Mouse (Mus musculus) cerebellum, adult 8-10 months (tissue): ENCODE measurements around the gene Polr2e.

ENCODE experiments used
- DNase-seq: peaks from one replicate; pipeline ENCODE4 v3.0.0; 2022

The Polr2e gene

DNA sequence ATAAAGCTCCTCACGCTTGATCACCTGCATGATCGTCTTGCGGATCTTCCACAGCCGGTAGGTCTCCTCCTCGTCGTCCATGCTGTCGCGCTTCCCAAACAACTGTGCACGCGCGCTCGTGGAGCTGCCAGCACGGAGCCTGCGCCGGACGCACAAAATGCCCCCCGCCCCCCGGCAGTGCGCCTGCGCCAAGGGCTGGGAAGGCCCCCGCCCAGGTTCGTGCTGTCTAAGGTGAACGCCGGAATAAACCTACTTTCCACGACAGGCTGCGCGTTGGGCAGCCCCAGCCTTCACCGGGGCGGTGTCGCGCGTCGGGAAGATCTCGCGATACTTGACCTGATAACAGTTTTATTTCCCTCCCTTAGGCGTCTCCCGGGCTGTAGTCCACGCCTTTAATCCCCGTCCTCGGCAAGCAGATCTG lies at the start of gene Polr2e:
TSS of gene Polr2e (minus strand) at position 237 of the 421 bp plus-strand sequence.
- peak; percentile 95 for DNase-seq

DNA sequence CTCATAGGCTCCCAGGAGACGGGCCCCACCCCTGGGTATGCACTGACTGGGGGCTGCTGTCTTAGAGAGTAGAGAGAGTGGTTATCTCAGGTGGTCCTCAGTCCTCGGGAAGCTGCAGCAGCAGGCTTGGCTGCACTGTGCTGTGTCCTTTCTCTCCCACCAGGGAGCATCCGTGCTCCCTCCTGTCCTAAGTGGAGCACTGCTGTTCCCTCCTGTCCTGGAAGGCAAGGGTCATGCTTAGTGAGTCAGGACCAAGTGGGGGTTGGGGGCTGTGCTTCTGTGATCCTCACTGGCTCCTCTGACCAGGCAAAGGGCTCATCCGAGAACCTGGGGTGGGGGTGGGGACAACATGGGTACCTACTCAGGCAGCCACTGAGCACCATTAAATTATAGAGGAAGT lies 49.6 kb upstream of the Polr2e start:
- DNase-seq: no peak

DNA sequence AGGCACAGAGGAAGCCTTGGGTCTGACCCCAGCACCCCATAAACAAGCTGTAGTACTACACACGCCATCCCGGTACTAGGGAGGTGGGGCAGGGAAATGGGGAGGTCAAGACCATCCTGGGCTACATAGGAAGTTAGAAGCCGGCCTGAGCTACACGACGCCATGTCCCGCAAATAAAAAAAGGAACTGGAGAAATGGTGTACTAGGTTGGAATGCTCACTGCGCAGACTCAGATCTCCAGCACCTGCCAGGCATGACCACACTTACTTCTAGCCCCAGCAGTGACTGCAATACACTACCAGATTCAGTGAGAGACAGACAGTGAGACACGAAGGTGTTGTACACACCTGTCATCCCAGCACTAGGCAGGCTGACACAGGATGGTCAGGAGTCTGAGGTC lies 47.9 kb upstream of the Polr2e start:
- DNase-seq: no peak

DNA sequence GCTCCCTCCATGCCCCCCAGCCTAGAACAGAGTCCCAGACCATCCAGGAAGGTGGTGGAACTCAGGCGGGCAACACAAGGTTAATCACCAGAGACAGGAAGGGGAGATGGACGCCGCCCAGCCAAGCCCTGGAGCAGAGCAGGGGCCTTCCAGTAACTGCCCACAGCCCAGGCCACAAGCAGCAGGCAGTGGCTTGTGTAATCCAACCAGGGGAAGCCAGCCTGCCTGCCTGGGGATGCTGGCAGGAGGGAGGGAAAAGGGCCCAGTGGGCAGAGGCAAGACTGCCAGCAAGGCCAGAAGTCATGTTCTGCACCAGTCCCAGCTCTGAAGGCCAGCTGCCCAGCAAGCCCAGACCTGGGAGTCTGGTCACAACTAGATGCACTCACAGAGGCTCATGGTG lies 47.3 kb upstream of the Polr2e start:
- no peak for DNase-seq

DNA sequence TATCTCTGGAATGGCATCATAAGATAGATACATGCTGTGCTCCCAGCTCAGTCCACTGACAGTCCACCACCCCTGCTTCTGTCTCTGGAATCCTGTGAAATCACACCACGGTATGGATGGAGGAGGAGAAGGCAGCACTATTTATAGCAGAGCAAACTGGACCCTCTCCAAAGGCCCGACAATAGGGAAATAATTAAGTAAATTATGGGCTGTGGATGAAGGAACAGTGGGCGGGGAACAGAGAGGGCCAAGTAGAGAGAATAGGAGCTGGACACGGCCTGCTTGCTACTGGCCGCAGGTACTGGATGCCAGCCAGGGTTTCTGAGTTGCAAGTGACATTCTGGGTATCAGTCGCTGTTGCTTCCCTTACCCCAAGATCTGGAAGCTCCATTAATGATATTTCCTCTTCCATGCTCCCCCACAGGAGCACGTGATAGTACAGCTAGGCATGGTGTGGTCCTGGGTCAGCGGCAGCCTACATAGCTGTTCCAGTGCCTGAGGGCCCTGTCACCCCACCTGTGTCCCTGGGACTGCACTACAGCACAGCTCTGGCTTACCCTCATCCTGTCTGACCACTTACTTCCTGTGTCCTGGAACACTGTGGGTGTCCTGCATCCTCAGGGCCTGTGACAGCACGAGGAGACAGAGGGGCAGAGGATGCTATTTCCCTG lies 45.4 kb upstream of the Polr2e start:
- DNase-seq: no peak

DNA sequence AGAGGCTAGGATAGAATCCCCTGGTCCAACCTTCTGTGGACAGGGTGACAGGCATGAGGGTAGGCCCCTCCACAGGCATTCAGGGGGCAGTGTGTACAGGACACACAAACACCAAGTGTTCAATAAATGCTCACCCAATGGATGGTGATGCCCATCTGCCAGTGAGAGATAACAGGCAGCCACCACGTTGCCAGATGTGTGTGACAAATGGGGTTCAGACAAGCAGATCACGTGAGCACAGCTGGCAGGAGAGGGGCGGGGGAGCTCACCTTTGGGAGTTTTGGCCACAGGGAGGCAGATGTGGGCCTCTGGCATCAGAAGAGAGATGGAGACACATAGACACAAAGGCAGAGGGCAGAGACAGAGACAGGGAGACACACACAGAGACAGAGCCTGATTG lies 41.5 kb upstream of the Polr2e start:
- DNase-seq: no peak

DNA sequence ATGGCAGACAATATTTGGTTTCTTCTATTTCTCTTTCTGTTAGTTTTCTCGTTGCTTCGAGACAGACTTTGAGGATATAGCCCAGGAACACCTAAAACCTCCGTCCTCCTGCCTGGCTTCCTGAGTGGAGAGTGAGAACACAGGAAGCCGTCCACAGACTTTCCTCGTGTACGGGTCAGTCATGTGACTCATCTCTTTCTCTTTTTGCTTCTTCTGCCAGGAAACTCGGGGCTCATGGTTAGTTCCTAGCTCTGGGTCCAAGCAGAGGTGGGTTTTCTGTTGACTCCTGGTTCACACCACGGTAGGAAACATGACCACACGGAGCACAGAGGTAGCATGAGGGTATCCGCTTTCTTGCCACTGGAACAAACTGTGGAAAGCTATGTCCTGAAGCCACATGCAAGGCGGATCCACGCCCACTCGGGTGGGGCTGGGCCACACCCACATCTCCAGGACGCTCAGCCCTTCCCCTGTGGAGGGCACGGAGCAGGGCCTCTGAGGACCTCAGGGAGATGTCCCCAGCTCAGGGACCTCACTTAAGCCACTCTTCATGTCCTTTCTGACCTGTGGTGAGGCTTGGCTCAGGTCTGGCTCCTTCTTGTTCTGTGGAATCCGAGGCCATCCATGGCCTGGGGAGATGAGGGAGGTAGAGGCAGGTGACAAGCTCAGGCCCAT lies 40.9 kb upstream of the Polr2e start:
- DNase-seq: no peak

DNA sequence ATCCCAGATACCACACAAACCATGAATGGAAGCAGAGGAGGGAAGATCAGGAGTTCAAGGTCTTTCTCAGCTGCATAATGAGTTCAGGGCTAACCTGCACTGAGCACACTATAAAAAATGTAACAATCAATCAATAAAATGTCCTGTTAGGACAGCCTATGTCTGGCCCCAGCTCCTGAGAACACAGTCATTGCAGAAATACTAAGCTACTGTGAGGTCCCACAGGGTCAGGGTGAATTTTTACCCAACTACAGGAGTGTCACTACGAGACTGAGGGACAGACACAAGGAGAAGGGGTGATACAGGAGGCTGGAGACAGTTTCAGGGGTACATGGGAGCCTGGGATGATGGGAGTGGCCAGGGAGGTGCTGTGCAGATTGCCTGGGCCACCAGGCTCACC lies 38.8 kb upstream of the Polr2e start:
- no peak for DNase-seq

DNA sequence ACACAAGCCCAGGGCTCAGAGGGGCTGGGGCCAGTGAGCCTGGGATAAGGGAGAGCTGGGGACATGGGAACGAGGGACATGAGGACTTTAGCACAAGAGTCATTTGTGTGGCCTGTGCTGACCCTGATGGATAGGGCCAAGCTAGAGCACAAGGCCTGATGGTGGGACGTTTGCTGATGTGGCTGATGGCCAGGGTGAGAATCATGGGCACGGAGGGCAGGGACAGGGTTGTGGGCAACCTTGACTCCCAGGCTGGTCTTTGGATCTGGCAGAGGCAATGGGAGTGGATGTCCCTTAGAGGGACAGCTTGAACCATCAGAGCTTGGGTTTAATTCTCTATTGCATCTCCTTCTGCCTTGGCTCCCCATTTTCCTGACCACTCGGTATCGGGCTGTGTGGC lies 37.7 kb upstream of the Polr2e start:
- no peak for DNase-seq

DNA sequence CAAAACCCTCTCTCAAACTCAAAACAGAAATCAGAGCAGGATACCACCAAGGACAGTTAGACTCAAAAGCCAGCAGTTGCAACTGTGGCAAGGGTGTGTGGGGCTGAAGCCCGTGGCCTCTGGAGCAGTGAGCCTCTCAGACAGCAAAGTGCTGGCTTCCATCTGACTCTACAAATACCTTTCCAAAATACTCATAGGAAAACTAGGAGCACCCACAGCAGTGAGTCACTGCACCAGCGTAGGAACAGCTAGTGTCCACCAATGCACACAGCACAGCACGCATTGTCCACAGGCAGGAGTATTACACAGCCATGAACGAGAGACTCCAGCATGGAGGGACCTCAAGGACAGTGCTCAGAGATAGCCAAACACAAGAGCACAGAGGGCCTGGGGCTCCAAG lies 36.8 kb upstream of the Polr2e start:
- DNase-seq: no peak

DNA sequence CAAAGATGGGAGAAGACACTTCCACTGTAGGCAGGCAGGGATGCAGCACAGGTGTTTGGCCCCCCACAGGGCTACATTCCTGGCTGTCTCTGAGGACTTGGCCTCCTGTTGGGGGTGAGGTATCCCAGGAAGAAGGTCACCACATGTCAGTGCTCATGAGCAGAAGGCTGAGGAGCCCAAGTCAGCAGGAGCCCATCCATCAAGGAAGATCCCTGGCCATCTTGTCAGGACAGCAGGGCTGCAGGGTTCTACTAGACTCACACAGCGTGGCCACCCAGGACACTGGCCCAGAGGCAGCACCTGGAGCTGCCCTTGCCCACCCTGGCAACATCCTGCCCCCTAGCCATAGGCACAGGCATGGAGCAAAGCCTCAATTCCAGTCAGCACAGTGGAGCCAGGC lies 36.3 kb upstream of the Polr2e start:
- no peak for DNase-seq

DNA sequence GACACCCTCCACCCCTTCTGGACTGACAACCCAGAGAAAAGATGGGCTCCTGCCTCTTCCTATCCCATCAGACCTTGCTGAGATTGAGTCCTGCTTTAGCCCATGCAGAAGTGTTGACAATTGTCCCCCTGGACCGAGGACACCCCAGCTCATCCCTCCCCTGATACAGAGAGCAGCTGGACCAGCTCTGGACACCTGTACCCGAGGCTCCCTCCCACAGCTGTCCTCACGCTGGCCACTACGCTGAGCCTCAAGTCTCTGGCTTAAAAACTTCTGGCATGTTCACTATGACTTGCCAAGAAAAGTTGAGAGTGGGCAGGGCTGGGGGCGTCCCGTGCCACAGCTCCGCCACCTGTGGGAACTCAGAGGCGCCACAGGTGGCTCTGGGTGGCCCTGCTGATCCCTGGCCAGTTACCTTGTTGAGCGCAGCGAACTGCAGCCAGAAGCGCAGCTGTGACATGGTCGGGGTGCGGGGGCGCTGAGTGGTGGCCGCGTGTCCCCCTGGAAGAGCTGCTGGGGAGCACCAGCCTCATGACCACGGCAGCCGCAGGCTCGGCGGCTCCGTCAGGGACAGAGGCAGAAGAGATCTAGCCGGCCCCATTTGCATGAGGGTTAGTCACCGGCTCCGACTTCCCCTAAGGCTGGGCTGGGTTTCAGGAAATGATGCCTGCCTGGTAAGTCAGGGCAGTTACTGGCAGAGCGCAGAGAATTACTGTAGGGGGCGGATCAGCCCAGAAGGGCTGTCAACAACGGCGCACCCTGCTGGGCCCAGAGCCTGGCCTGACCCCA lies 35.4 kb upstream of the Polr2e start:
- no peak for DNase-seq

DNA sequence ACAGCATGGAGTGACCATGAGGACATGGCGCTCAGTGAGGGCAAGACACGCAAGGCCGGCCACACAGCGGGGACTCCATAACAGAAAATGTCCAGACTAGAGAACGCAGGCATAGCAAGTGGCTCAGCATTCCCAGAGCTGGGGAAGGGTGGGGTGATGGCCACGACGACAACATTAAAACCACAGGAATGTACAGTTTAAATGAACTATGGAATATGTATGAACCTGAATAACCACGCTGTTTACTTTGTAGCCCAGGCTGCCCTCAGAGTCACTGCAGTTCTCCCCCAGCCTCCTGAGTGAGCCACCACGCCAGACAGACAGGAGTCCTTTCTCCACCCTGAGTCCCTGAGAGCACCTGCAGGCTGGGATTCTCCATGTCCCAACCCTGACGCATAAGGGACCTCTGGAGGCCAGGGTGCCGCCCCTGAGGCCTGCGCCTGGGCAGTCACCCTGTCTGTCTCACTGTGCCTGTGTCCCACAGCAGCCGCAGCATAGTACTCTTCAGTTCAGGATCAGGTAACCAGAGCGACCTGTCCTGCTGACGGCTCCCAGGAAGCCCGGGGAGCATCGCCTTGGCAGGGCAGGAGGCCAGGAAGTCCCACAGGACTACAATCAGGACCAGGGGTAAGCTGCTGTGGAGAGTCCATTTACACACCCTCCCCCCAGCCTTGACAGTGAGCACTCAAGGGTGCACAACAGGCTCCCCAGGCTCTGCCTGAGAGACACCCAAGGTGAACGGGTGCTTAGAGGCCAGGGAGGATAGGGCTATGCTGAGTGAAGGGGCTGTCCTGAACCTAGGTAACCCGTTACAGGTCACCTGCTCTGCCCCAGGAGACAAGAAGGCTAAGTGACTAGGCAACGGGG lies 33.3 kb upstream of the Polr2e start:
- no peak for DNase-seq

DNA sequence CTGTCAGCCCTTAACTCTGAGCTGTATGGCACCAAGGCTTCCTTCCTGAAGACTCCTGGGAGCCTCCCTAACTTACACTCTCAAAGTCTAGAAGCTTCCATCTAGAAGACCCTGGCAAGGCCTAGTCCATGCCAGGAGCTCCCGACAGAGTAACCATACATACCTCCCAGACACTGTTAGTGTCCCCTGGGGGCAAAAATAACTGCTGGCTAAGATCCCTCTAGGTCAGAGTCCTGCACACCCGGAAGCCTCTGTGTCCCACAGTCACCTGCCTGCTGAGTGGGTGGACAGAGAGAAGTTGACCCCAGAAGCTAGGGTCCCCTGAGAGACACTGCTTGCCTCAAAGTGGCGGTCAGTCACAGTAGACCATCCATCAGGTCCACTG lies 31.9 kb upstream of the Polr2e start:
- DNase-seq: no peak

DNA sequence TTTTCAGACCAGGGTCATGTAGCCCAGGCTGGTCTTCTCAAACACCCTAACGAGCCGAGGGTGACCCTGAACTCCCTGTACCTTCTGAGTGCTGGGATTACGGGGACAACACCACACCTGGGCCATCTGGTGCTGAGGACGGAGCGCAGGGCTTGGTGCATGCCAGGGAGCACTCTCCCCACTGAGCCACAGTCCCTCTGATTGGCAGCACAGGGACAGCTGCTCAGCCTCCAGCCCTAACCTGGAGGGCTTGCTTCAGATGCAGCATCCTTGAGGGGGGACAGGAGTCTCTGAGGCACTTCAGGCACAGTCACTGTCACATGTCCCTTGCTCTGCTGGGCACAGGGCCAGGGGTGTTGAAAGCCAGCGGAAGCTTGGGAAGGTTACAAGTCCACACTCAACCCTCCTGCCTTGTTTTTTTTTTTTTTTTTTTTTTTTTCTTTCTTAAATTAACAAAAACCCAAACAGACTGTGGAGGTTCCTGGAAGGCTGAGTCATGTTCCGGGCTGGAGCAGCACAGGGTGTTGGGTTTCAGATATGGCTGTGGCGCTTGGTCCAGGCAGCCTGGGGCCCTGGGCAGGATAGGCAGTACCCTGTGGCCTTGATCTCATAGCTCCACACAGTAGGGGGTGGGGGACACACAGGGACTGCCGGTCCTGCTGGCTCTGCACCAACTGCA lies 31.4 kb upstream of the Polr2e start:
- DNase-seq: peak; percentile 79

DNA sequence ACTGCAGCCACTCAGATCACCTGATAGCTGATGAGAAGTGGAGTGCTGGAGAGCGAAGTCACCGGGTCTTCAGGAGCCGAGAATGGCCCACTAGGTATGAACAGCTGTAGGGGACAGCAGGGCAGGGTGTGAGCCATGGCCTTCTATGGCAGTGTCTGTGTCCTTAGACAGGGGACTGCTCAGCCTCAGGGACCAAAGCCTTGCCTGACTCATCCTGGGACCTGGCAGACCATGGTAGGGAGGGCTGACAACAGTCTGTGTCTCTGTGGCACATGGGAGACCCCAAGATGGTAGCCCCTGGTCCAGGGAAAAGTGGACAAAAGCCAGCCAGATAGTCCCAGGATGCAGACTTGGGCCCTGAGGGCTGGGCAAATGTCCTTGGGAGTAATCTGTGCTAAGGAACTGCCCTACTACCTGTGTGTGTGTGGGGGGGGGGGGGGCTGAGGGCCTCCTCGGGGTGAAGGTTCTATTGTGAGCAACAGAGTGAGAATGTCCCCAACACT lies 30.4 kb upstream of the Polr2e start:
- no peak for DNase-seq

DNA sequence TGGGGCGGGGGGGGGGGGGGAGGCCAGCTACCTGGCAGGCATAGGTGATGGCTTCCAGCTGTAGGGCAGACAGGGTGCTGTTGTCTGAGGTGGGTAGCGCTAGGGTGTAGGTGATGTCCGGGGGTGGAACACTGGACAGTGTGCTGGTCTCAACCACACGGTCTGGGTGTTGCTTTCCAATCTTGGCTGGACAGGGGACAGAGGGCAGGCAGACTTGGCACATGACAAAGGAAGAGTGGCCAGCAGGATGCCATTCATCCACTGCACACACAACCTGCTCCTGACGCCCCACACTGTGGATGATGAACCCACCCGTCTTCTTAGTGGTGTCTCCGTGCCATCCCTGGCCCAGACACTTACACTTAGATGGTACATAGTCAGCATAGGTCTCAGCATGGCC lies 29.7 kb upstream of the Polr2e start:
- DNase-seq: no peak

DNA sequence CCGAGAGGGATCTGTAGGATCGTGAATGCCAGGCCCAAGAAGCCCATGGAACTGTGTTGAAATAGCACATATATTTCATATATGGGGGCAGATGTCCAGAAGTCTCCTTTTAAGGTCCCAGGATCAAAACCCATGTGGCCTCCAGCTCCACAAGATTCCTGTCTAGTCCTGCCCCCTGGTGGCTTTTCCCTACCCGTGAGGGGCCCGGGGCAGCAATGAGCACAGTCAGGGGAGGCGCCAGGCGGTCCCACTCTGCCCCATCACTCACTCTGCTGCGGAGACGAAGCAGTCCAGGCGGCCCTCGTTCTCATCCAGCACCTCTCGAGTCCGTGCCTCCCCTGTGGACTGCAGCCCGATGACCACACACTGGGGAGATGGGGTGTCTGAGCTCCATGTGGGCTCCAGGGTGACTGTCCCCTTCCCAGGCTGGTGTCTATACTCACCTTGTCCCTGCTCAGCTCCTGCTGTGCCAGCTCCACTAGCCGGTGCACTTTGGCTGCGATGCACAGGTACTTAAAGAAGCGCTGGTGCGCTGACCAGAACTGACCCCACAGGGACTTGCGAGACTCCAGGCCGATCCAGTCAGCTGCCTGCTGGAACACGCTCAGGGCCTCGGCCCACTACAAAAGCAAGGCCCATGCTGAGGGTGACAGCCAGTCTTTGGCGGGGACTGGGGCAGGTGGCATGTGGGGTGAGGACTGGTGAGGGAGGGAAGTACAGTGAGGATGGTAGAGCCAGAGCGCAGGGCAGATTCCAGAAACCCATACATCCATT lies 24.5 kb upstream of the Polr2e start:
- DNase-seq: no peak

DNA sequence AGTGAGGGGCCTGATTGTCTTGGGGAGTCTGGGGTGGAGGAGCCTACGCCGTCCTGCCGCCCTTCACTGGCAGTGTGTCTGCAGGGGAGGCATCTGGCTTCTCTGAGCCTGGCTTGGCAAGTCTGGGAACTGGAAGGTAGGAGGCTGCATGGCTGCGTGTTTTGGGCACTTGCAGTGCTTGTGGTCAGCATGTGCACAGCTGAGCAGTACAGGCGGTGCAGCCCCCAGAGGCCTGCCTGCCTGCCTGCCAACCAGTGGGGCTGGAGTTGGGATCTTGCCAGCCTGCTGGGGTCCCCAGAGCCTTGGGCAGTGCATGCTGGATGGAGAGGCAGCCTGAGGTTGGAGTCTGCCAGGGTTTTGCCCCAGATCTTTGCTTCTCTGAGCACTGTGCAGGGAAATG lies 23.5 kb upstream of the Polr2e start:
- DNase-seq: no peak

DNA sequence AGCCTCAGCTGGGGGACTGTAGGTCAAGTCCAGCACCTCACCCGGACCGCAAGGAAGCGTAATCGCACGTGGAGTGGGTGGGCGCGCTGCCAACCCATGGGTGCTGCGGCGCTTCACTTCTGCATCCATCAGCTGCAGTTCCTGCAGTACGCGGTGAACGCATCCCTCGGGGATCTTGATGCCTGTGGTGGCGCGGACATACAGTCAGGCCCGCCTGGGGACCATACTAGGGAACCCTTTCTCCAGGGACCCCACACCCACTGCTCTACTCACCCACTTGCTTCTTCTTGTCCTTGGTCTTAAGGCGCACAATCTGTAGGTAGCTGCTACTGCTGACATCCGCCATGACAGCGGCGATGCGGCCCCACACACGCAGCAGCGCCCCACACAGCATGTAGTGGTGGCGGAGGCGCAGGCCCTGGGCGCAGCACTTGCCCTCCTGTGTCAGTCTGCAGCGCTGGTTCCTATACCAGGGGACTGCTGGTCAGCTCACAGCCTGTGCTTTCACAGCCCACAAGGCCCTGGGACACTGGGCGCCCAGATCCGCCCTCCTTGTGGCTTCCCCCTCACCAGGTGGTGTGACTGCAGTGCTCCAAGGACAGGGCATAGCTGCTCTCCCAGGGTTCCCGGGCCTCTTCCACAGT lies 18.2 kb upstream of the Polr2e start:
- no peak for DNase-seq
